Mouse (Mus musculus) bone marrow, adult 2 months (tissue): Measurements from ENCODE around the gene Flii. TPM values are rescaled to one million over a fixed set of nuclear protein-coding genes. Genes with fewer than 3 reads are reported as not detected.

ENCODE experiments used
- H3K27ac ChIP-seq: fragments of 200-500 bp; 2 replicates; pipeline ENCODE4 v1.5.1; 2012; ENCODE audit warnings: low read depth, mild to moderate bottlenecking, control low read depth, inconsistent platforms, low read length; ENCODE audit not compliant: control insufficient read depth, poor library complexity, insufficient read depth
- H3K4me1 ChIP-seq: fragments of 200-500 bp; 2 replicates; pipeline ENCODE4 v1.6.1; 2011; ENCODE audit warnings: low read length; ENCODE audit not compliant: control insufficient read depth, insufficient read depth
- H3K4me3 ChIP-seq: fragments of 200-500 bp; replicated peaks from 2 replicates; pipeline ENCODE3; 2011; ENCODE audit warnings: mild to moderate bottlenecking, low read depth, low read length, control low read depth; ENCODE audit not compliant: control insufficient read depth
- CTCF ChIP-seq: fragments of 200-500 bp; IDR thresholded peaks from 2 replicates; pipeline ENCODE4 v1.5.1; 2011; ENCODE audit warnings: low read length, control low read depth; ENCODE audit not compliant: control insufficient read depth, insufficient read depth
- POLR2A ChIP-seq: fragments of 200-500 bp; IDR thresholded peaks from 2 replicates; pipeline ENCODE4 v1.6.1; 2011; ENCODE audit warnings: low read depth, mild to moderate bottlenecking, control low read depth, low read length, borderline replicate concordance; ENCODE audit not compliant: control insufficient read depth
- WGBS: fragments of 180-500 bp; shearing (Covaris S2); methylation state at CpG from one replicate; pipeline ENCODE4 v1.1.7; 2018; 5-methylcytosine and 5-hydroxymethylcytosine counted together
- polyA plus RNA-seq: library from polyadenylated mRNA; stranded (reverse); fragments of >200 nt; gene quantifications from 2 replicates; pipeline ENCODE4 v1.2.4, GENCODE M21; 2011; ENCODE audit warnings: low replicate concordance; ENCODE audit not compliant: missing spikeins, insufficient read depth, insufficient read length

Gene Flii
- polyA plus RNA-seq, 1 experiment = 39.0 TPM

GRCm38 (mm10) chr11:60704023-60704880 is 22.8 kb downstream of the Flii start:
- Histone ChIP-seq H3K4me1 (no peaks in the 10 kb centered on the region; the same call in 1 of the 2 replicates), H3K4me3 (no peak overlapping the region), H3K27ac (no peak overlapping the region)
- WGBS = 89% methylated on average over 19 of the region's 19 CpGs
- TF ChIP-seq CTCF (no peak), POLR2A (no peak)

DNA sequence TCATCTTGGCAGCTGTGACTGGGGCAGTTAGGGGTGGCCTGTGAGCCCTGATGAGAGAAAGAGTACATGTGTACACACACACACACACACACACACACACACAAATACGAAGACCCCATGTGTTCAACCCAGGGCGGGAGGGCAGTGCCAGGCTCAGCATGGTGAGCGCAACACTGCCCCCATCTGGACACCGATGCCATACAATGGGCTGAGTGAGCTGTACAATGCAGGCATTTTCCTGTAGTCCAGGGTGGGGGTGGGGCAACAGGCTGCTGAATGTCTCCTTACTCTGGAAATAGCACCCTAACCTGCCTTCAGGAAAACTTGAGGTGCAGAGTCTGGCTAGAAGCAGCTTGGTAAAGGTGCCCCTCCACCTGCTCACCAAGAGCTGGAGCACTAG is 23.9 kb downstream of the Flii start:
- 37% methylated on average over 4 of the region's 4 CpGs for WGBS
- peak; percentile 89 for TF ChIP-seq CTCF
- TF ChIP-seq POLR2A = no peak
- H3K4me1 ChIP-seq = no peaks in the 10 kb centered on the region; the same call in 1 of the 2 replicates
- H3K27ac ChIP-seq = no peak overlapping the region
- no peak overlapping the region for H3K4me3 ChIP-seq

GRCm38 (mm10) chr11:60701611-60702010 is 25.5 kb downstream of the Flii start:
- WGBS = 80% methylated on average over 4 of the region's 4 CpGs
- no peaks in the 10 kb centered on the region; the same call in 1 of the 2 replicates for H3K4me1 ChIP-seq

DNA sequence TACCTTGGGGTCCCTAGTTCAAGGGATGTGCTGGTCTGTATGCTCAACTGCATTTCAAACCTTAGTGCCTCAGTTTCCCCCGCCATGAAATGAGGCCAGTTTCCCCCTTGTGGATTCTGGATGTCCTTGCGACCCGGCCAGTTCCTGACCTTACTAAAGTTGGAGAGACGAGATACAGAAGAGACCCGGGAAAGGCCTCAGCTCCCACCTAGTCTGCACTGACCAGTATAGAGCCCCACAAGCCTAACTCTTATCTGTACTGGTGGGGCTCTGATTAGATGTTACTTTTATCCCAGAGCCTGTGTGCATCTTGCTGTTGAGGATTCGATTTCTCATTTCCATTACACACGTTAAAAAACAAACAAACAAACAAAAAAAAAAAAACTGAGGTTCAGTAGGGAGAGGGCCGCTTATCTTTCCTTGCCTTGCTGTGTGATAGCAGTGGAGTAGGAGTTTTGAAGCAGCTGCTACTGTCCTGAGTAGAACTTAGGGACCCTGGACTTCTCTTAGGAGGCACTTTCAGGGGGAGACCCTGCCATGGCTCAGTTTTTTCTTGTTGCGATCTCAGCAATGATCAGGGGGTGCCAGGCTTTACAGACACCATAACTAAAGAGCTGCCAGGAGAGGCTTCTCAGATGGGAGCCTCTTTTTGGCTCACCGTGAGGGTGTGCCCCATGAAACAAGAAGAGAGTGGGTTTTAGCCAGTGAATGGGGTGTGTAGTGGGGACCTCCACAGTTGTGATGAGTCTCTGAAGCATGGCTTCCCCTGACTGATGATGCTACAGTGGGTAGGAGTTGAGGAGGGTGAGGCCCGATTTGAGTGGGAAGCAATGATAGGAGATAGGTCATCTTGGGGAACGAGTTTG is 26.5 kb downstream of the Flii start:
- no peak for TF ChIP-seq POLR2A
- TF ChIP-seq CTCF = no peak
- H3K4me3 ChIP-seq = peak overlapping the region; percentile 76
- whole genome bisulfite sequencing = 33% methylated on average over 12 of the region's 12 CpGs
- no peaks in the 10 kb centered on the region; the same call in 1 of the 2 replicates for H3K4me1 ChIP-seq
- H3K27ac ChIP-seq = no peak overlapping the region; the same call in 1 of the 2 replicates

More at GRCm38 (mm10) chr11:60701611-60702010, 25.5 kb downstream of the Flii start:
- no peak overlapping the region for H3K4me3 ChIP-seq
- TF ChIP-seq CTCF (no peak), POLR2A (no peak)
- no peak overlapping the region for H3K27ac ChIP-seq

DNA sequence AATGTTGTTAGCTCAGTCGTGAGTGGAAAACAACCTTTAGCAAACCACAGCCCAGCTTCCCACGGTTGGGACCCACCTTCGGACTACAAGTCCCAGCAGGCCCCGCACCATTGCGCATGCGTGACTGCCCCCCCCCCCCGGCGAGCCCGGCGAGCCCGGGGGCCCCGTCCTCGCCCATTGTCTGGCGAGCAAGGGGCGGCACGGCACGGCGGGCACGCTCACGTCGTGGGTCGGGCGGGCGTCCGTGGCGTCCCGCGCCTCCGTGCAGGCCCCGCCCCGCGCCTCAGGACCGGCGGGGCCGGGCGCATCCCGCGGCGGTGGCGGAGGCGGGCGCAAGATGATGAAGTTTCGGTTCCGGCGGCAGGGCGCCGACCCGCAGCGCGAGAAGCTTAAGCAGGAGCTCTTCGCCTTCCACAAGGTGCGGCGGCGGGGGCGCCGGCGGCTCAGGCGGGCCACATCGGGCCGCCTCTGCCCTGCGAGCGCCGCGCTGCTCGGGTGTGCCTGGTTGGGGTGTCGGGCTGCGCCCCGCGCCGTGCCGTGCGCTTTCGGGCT is 27.5 kb downstream of the Flii start, which contains the start of gene Llgl1:
Gene Llgl1 (plus strand): TSS at position 200 of the 552 bp plus-strand sequence.
- Histone ChIP-seq H3K27ac (peak within 1 kb of the TSS; percentile 84), H3K4me3 (peak within 1 kb of the TSS; percentile 76), H3K4me1 (no peaks in the 10 kb centered on the region; the same call in 1 of the 2 replicates)
- TF ChIP-seq POLR2A (peak; percentile 65; the same call in 1 of the 2 replicates), CTCF (no peak)
- WGBS = under 1% methylated on average over 73 of the region's 73 CpGs

GRCm38 (mm10) chr11:60698806-60699523 is 28.1 kb downstream of the Flii start:
- no peak for TF ChIP-seq CTCF
- no peaks in the 10 kb centered on the region; the same call in 1 of the 2 replicates for H3K4me1 ChIP-seq
- H3K4me3 ChIP-seq = peak overlapping the region; percentile 76
- WGBS = 4% methylated on average over 22 of the region's 22 CpGs
- no peak overlapping the region for H3K27ac ChIP-seq

GRCm38 (mm10) chr11:60697561-60697960 is 29.5 kb downstream of the Flii start:
- H3K4me3 ChIP-seq = no peak overlapping the region
- no peak for TF ChIP-seq POLR2A
- 0 out of 2 replicates have a peak, but pooled peaks have one; percentile 11 for TF ChIP-seq CTCF
- H3K4me1 ChIP-seq = no peaks in the 10 kb centered on the region
- WGBS = 44% methylated on average over 2 of the region's 2 CpGs
- no peak overlapping the region for H3K27ac ChIP-seq

- no peak overlapping the region for H3K4me3 ChIP-seq
- no peak overlapping the region for H3K27ac ChIP-seq
- TF ChIP-seq POLR2A = no peak
- TF ChIP-seq CTCF = no peak
- 50% methylated on average over 1 of the region's 1 CpGs for WGBS
- H3K4me1 ChIP-seq = no peaks in the 10 kb centered on the region
These were observed 30.9 kb downstream of the Flii start for GRCm38 (mm10) chr11:60696165-60696564.

Other genes with a start within 250 kb of the Flii start
- gene Alkbh5, start 190.9 kb downstream of the Flii start, polyA plus RNA-seq = 16.7 and 19.5 TPM in 2 replicates
- gene Llgl1, start 27.5 kb downstream of the Flii start, polyA plus RNA-seq = 11.1 and 11.2 TPM in 2 replicates
- 4.1 and 11.7 TPM in 2 replicates for gene Mief2, start 1.1 kb upstream of the Flii start, polyA plus RNA-seq
- gene Top3a, start 50.1 kb upstream of the Flii start, polyA plus RNA-seq = 4.3 and 8.1 TPM in 2 replicates
- 2.9 and 11.1 TPM in 2 replicates for gene Smcr8, start 50.3 kb upstream of the Flii start, polyA plus RNA-seq
- gene Shmt1, start 84.5 kb upstream of the Flii start, polyA plus RNA-seq = 6.7 and 34.2 TPM in 2 replicates
- 11.1 and 14.5 TPM in 2 replicates for gene Dhrs7b, start 103.4 kb upstream of the Flii start, polyA plus RNA-seq
- 17.5 and 25.7 TPM in 2 replicates for gene Tmem11, start 152.0 kb upstream of the Flii start, polyA plus RNA-seq
- 6.6 and 9.1 TPM in 2 replicates for gene Natd1, start 187.5 kb upstream of the Flii start, polyA plus RNA-seq
- 68.0 and 74.9 TPM in 2 replicates for gene Map2k3, start 204.8 kb upstream of the Flii start, polyA plus RNA-seq